Mouse (Mus musculus): ENCODE results near the gene Gtf2i.

GRCm38 (mm10) chr5:134234205-134234604, 80.4 kb downstream of the Gtf2i start:
- TF ChIP-seq CTCF (conservative IDR thresholded peaks at IDR 0.05; ENCODE audit: low read length) = no peak
- no peak for TF ChIP-seq NANOG (IDR thresholded peaks at IDR 0.05; ENCODE audit: borderline replicate concordance, low read length)
- TF ChIP-seq POU5F1 (IDR thresholded peaks at IDR 0.05; ENCODE audit: borderline replicate concordance, low read length) = no peak
